ENCODE assay signal across 8 mouse cellular contexts in the genomic region with DNA sequence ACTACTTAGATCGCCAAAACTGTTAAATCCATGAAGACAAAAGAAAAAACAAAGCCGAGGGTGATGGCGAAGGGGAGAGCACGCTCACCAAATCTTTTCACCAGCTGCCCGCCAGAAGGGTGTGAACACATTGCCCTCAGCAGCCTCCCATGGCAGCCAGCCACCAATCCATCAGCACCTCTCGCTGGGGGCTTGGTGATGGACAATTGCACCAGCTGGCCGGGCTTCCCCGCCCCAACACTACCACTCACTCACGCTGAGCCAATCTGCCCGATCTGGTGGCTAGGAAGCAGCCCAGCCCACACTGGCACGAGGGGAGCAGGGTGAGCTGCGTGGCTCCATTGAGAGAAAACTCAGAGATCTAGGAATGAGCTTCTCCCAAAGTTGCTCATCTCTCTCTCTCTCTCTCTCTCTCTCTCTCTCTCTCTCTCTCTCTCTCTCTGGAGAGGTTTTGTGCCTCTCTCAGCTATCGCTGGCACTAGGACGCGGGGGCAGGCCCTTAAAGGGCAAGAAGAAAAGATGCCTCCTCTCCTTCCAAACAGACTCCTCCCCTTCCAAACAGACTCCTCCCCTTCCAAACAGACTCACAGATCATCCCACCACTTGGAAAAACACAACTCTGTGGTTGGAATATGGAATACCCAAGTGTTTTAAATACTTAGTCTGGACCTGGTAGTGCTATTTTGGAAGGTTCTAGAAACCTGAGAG.
DNase-seq lines count a peak whose midpoint lies in the region; ATAC-seq and TF ChIP-seq lines count a peak whose summit lies in the region.

No protein-coding gene starts in this region.

- no peak for TF ChIP-seq CTCF in layer of hippocampus, adult 2 months (conservative IDR thresholded peaks at IDR 0.05)

- no peak overlapping the region for H3K9ac ChIP-seq in midbrain, embryonic 12.5 days (replicated peaks)

- ATAC-seq in midbrain, embryonic 12.5 days (ENCODE audit: low FRiP score, low read depth): peak; percentile 65

- H3K27me3 ChIP-seq in midbrain, embryonic 12.5 days: no peaks in the 10 kb centered on the region

- H3K4me3 ChIP-seq in layer of hippocampus, adult 2 months: peak overlapping the region; percentile 23; the same call in 1 of the 2 replicates
- no peak overlapping the region for H3K4me3 ChIP-seq in midbrain, embryonic 12.5 days

- H3K27ac ChIP-seq in layer of hippocampus, adult 2 months: no peak overlapping the region
- H3K27ac ChIP-seq in midbrain, embryonic 12.5 days (replicated peaks): peak overlapping the region; percentile 61; the same call in 1 of the 2 replicates

- WGBS in midbrain, embryonic 12.5 days: 58% methylated on average over 14 of the region's 15 CpGs

- 0 out of 2 replicates have a peak, but pooled peaks cover 3% of the 10 kb centered on the region for H3K36me3 ChIP-seq in midbrain, embryonic 12.5 days

- 0 out of 2 replicates have a peak, but pooled peaks cover 4% of the 10 kb centered on the region for H3K4me1 ChIP-seq in midbrain, embryonic 12.5 days

- H3K4me2 ChIP-seq in midbrain, embryonic 12.5 days (replicated peaks): no peak overlapping the region

- no peaks in the 10 kb centered on the region for H3K9me3 ChIP-seq in midbrain, embryonic 12.5 days

- DNase-seq in ovary, postnatal 14 days (ENCODE audit: low spot score): peak; percentile 7
- DNase-seq in ovary, postnatal 36 days (ENCODE audit: low spot score): no peak
- peak; percentile 29 to 47 for DNase-seq in frontal cortex, postnatal 14 days (ENCODE audit: low spot score in 2 of 2)
- peak; percentile 42 to 50 for DNase-seq in layer of hippocampus, adult 2 months (ENCODE audit: low spot score in 2 of 2)
- DNase-seq in kidney, adult 18-20 months: no peak
- no peak for DNase-seq in urinary bladder, adult 18-20 months (ENCODE audit: low spot score in 2 of 2)
- DNase-seq in thymus, postnatal 14 days: no peak

Comparison
In these comparisons a context has a peak if more than half of its experiments do, and no peak if none do; other contexts are left out.
1. DNase-seq: peak in ovary, postnatal 14 days (single experiment), frontal cortex, postnatal 14 days (2 of 2) and layer of hippocampus, adult 2 months (2 of 2); none in ovary, postnatal 36 days (single experiment), kidney, adult 18-20 months (single experiment), urinary bladder, adult 18-20 months (0 of 2) and thymus, postnatal 14 days (single experiment).